Mouse (Mus musculus) right cerebral cortex, adult 2 months (tissue): Measurements from ENCODE around the gene Rsph3b.
"Not testable (repeated sequence)": the region's sequence is repeated elsewhere in the genome, so short reads cannot be mapped to it uniquely, and the experiment has no call there.

Source experiments
- DNase-seq, 2 experiments: peaks; one replicate each; pipeline ENCODE4 v3.0.0; 2021 to 2022; ENCODE audit warnings: low spot score in 2 of 2

The Rsph3b gene

GRCm38 (mm10) chr17:6959543-6960259 lies 11.2 kb upstream of the Rsph3b start:
- DNase-seq: not testable (repeated sequence)

- not testable (repeated sequence) for DNase-seq
Observed at GRCm38 (mm10) chr17:6958881-6959280, 10.4 kb upstream of the Rsph3b start.

GRCm38 (mm10) chr17:6948769-6949228 lies 317 bp upstream of the Rsph3b start:
- not testable (repeated sequence) for DNase-seq

- not testable (repeated sequence) for DNase-seq
Observed at GRCm38 (mm10) chr17:6947637-6947983, 872 bp downstream of the Rsph3b start.

- DNase-seq: not testable (repeated sequence)
Observed at GRCm38 (mm10) chr17:6942560-6942959, 5.9 kb downstream of the Rsph3b start.

- not testable (repeated sequence) for DNase-seq
Observed at GRCm38 (mm10) chr17:6931625-6932024, 16.9 kb downstream of the Rsph3b start.

- DNase-seq: not testable (repeated sequence)
Observed at GRCm38 (mm10) chr17:6920351-6920894, 28.1 kb downstream of the Rsph3b start.

GRCm38 (mm10) chr17:6919388-6919787 lies 29.1 kb downstream of the Rsph3b start:
- not testable (repeated sequence) for DNase-seq

GRCm38 (mm10) chr17:6915282-6915681 lies 33.2 kb downstream of the Rsph3b start:
- DNase-seq: not testable (repeated sequence)

GRCm38 (mm10) chr17:6914066-6914465 lies 34.4 kb downstream of the Rsph3b start:
- not testable (repeated sequence) for DNase-seq

GRCm38 (mm10) chr17:6900361-6900760 lies 48.1 kb downstream of the Rsph3b start:
- not testable (repeated sequence) for DNase-seq

- not testable (repeated sequence) for DNase-seq
Observed at GRCm38 (mm10) chr17:6897996-6898562, 50.4 kb downstream of the Rsph3b start.

GRCm38 (mm10) chr17:6896756-6897155 lies 51.7 kb downstream of the Rsph3b start:
- no peak for DNase-seq

- DNase-seq: no peak
Observed at GRCm38 (mm10) chr17:6893332-6893731, 55.1 kb downstream of the Rsph3b start.

GRCm38 (mm10) chr17:6891966-6892934 lies 56.2 kb downstream of the Rsph3b start:
- no peak for DNase-seq

GRCm38 (mm10) chr17:6886445-6886844 lies 62.0 kb downstream of the Rsph3b start:
- no peak for DNase-seq

- DNase-seq: no peak
Observed at GRCm38 (mm10) chr17:6884531-6884930, 64.0 kb downstream of the Rsph3b start.

- no peak for DNase-seq
Observed at GRCm38 (mm10) chr17:6881306-6881705, 67.2 kb downstream of the Rsph3b start.

GRCm38 (mm10) chr17:6871421-6871820 lies 77.1 kb downstream of the Rsph3b start:
- no peak for DNase-seq

- DNase-seq: no peak
Observed at GRCm38 (mm10) chr17:6868810-6869209, 79.7 kb downstream of the Rsph3b start.

- no peak for DNase-seq
Observed at GRCm38 (mm10) chr17:6867740-6868139, 80.7 kb downstream of the Rsph3b start.

- DNase-seq: no peak
Observed at GRCm38 (mm10) chr17:6866576-6866975, 81.9 kb downstream of the Rsph3b start.
